Mouse (Mus musculus) brain, adult 2 months (tissue): ENCODE measurements around the gene Wfs1.
A peak's percentile ranks its signal among the peaks of the same experiment; 100 is the strongest.

ENCODE experiments used
- DNase-seq: peaks from one replicate; pipeline ENCODE4 v3.0.0; 2011; ENCODE audit warnings: low read depth, low spot score

Gene Wfs1

GRCm38 (mm10) chr5:36935486-36936473 lies 53.2 kb downstream of the Wfs1 start:
- peak; percentile 93 for DNase-seq

GRCm38 (mm10) chr5:36933383-36933782 lies 55.6 kb downstream of the Wfs1 start:
- DNase-seq, result no peak

- DNase-seq, result no peak
These were observed 59.6 kb downstream of the Wfs1 start for GRCm38 (mm10) chr5:36929376-36929775.

DNA sequence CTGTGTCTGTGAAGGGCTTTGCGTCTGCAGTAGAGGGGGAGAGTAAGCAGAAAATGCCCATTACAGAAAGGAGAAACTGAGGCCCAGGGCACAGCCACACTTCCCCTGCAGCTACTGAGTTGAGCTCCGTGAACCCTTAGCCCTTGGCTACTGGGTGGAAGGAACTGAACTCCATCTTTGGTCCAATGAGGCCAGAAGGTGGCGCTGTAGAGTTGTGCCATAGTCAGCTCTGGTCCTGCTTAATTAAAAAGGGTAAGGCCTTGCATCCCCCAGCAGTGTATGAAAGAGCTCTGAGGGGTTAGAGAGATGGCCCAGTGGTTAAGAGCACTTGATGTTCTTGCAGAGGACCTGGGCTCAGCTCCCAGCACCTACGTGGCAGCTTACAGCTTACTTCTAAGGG lies 60.3 kb downstream of the Wfs1 start:
- DNase-seq, result peak; percentile 69

GRCm38 (mm10) chr5:36923826-36924700 lies 64.9 kb downstream of the Wfs1 start:
- DNase-seq, result peak; percentile 84

DNA sequence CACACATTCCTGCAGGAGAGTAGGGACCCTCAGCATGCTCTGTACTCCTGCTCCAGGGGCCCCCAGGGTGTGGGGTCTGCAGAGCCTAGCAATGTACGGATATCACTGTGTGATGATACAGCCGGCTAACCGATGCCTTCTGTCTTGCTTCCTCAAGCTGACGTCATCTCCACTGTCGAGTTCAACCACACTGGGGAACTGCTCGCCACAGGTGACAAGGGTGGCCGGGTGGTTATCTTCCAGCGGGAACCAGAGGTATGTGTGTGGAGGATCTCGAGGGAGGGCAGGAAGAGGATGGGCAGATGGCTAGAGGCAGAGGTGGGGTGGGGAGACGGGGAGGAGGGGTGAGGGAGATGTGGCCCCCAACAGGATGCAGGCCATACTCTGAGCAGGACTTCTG lies 66.2 kb downstream of the Wfs1 start:
- DNase-seq, result no peak

GRCm38 (mm10) chr5:36921871-36922270 lies 67.1 kb downstream of the Wfs1 start:
- DNase-seq, result peak; percentile 81

DNA sequence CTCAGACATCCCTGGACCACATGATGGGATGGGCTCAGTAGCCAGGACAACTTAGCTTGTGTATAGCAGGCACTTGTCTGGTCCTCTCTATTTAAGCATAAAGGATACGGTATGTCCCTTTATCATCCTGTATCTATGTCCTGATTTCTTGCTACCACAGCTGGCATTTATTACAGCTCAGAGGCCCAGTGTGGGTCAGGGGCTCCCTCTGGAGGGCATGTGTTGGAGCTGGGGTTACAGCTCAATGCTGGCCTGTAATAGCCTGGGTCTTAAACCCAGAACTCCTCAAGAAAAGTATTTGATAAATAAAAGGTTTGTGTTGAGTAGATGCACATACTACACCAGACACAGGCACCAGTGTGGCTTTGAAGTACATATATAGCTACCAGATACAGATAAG lies 68.9 kb downstream of the Wfs1 start:
- no peak for DNase-seq

GRCm38 (mm10) chr5:36918016-36918415 lies 71.0 kb downstream of the Wfs1 start:
- no peak for DNase-seq

- no peak for DNase-seq
These were observed 71.8 kb downstream of the Wfs1 start for GRCm38 (mm10) chr5:36917245-36917644.

GRCm38 (mm10) chr5:36916581-36916980 lies 72.4 kb downstream of the Wfs1 start:
- DNase-seq, result peak; percentile 85
